ENCODE assay signal across 15 mouse cellular contexts in genomic region chr2:117176937-117177336, GRCm38 (mm10).
"Had no signal": no experiment of that assay in that cellular context is flagged by ENCODE, and none has a peak within 500 bp of the region (broad histone marks: within the 10 kb centered on the region; RNA-seq: fewer than 3 reads in every experiment).

No protein-coding gene starts in this region.

- H3K4me1 ChIP-seq: limb, embryonic 15.5 days; liver, embryonic 12.5 days; lung, embryonic 15.5 days; midbrain, embryonic 10.5 days; stomach, embryonic 15.5 days had no signal

- H3K4me2 ChIP-seq: kidney, embryonic 15.5 days; limb, embryonic 15.5 days; liver, embryonic 12.5 days; lung, embryonic 15.5 days; stomach, embryonic 15.5 days had no signal

- DNase-seq: kidney, adult 2 months; kidney, postnatal 25 days; layer of hippocampus, postnatal 36 days; lung, postnatal 14 days; midbrain, embryonic 14.5 days; right cerebral cortex, postnatal 14 days; thymus, adult 2 months; thymus, postnatal 25 days had no signal

- H3K27ac ChIP-seq: limb, embryonic 15.5 days; liver, embryonic 12.5 days; lung, embryonic 15.5 days; midbrain, embryonic 10.5 days; stomach, embryonic 15.5 days had no signal

- ATAC-seq: liver, embryonic 12.5 days had no signal

- H3K9ac ChIP-seq: kidney, embryonic 15.5 days; limb, embryonic 15.5 days; liver, embryonic 12.5 days; lung, embryonic 15.5 days; stomach, embryonic 15.5 days had no signal

- H3K9me3 ChIP-seq: kidney, embryonic 15.5 days; limb, embryonic 15.5 days; liver, embryonic 12.5 days; lung, embryonic 15.5 days; midbrain, embryonic 10.5 days; stomach, embryonic 15.5 days had no signal

- H3K4me3 ChIP-seq: kidney, embryonic 15.5 days; limb, embryonic 15.5 days; liver, embryonic 12.5 days; lung, embryonic 15.5 days; midbrain, embryonic 10.5 days; myocyte; stomach, embryonic 15.5 days had no signal

- H3K27me3 ChIP-seq: kidney, embryonic 15.5 days; limb, embryonic 15.5 days; liver, embryonic 12.5 days; lung, embryonic 15.5 days; stomach, embryonic 15.5 days had no signal
